Mouse (Mus musculus): ENCODE measurements around the gene Gm10436. TPM values are rescaled to one million over a fixed set of nuclear protein-coding genes. Genes with fewer than 3 reads are reported as not detected.

The Gm10436 gene
- total RNA-seq (2023): not detected in 2 replicates

GRCm38 (mm10) chr12:88182008-88182407, at the start of gene Gm10436:
Gm10436 (minus strand) TSS chr12:88182108.

Other genes with a start within 250 kb of the Gm10436 start
- not detected in 2 replicates for gene Gm2042, start 228.0 kb downstream of the Gm10436 start, total RNA-seq (2023)
- gene Gm2075, start 170.3 kb downstream of the Gm10436 start, total RNA-seq (2023): not detected in 2 replicates
- gene Gm6803, start 163.3 kb downstream of the Gm10436 start, total RNA-seq (2023): not detected in 2 replicates
- not detected in 2 replicates for gene Gm2056, start 155.1 kb downstream of the Gm10436 start, total RNA-seq (2023)
- not detected in 2 replicates for gene Gm16368, start 98.4 kb downstream of the Gm10436 start, total RNA-seq (2023)
- gene Gm8332, start 68.0 kb upstream of the Gm10436 start, total RNA-seq (2023): not detected in 2 replicates
- not detected in 2 replicates for gene Gm5662, start 92.4 kb upstream of the Gm10436 start, total RNA-seq (2023)
- gene Gm5039, start 141.9 kb upstream of the Gm10436 start, total RNA-seq (2023): not detected in 2 replicates
- gene Adck1, start 178.4 kb upstream of the Gm10436 start, total RNA-seq (2023): 4.4 and 6.0 TPM in 2 replicates